Mouse (Mus musculus) kidney, adult 2 months (tissue): ENCODE measurements at regions not wholly inside any gene's neighbourhood (a gene's known extent, or its start where the extent isn't known, plus 50 kb on each side); places are given as distances from the start of the nearest gene placed in this dataset.

Source experiments
- CTCF ChIP-seq: fragments of 200-500 bp; conservative IDR thresholded peaks from 2 replicates; pipeline ENCODE4 v1.5.1; 2011; ENCODE audit warnings: low read depth, mild to moderate bottlenecking, control low read depth, low read length, moderate library complexity, mixed read lengths; ENCODE audit not compliant: insufficient read depth, insufficient read length
- POLR2A ChIP-seq: fragments of 200-500 bp; IDR thresholded peaks from one replicate; pipeline ENCODE4 v1.6.1; 2011; ENCODE audit warnings: low read depth, low read length, control low read depth

GRCm38 (mm10) chr3:105214867-105215266 lies 148.2 kb downstream of the 4930564D02Rik start:
- no peak for TF ChIP-seq CTCF
- no peak for TF ChIP-seq POLR2A
